In genomic region chr7:25251822-25252221, GRCm38 (mm10) we compare ENCODE assay signal across 8 mouse cellular contexts. TPM values are rescaled to one million over a fixed set of nuclear protein-coding genes. Genes with fewer than 3 reads are reported as not detected.
A peak's percentile ranks its signal among the peaks of the same experiment; 100 is the strongest.
DNase-seq lines count a peak whose midpoint lies in the region; ATAC-seq and TF ChIP-seq lines count a peak whose summit lies in the region.
"Had no signal": no experiment of that assay in that cellular context is flagged by ENCODE, and none has a peak within 500 bp of the region (broad histone marks: within the 10 kb centered on the region; RNA-seq: fewer than 3 reads in every experiment).

No protein-coding gene starts in this region.

- no peaks in the 10 kb centered on the region for H3K9me3 ChIP-seq in heart, embryonic 11.5 days (replicated peaks; ENCODE audit: control insufficient read depth, low read length)
- no peaks in the 10 kb centered on the region for H3K9me3 ChIP-seq in limb, embryonic 13.5 days
- no peaks in the 10 kb centered on the region for H3K9me3 ChIP-seq in stomach, embryonic 16.5 days (replicated peaks; ENCODE audit: control insufficient read depth, low read length)

- H3K4me2 ChIP-seq in heart, embryonic 11.5 days, result peak overlapping the region; percentile 98
- H3K4me2 ChIP-seq in limb, embryonic 13.5 days (replicated peaks), result peak overlapping the region; percentile 97
- peak overlapping the region; percentile 93 for H3K4me2 ChIP-seq in stomach, embryonic 16.5 days (ENCODE audit: low read depth, low read length)

- no peaks in the 10 kb centered on the region for H3K27me3 ChIP-seq in spleen, adult 2 months (ENCODE audit: control insufficient read depth, insufficient read depth, low read length)
- no peaks in the 10 kb centered on the region for H3K27me3 ChIP-seq in heart, embryonic 11.5 days (ENCODE audit: control insufficient read depth, insufficient read depth, low read length)
- no peaks in the 10 kb centered on the region for H3K27me3 ChIP-seq in limb, embryonic 13.5 days
- no peaks in the 10 kb centered on the region for H3K27me3 ChIP-seq in stomach, embryonic 16.5 days (ENCODE audit: control insufficient read depth, insufficient read depth, low read length)

- H3K27ac ChIP-seq in spleen, adult 2 months (ENCODE audit: insufficient read depth, low read length), result 0 out of 2 replicates have a peak overlapping the region, but pooled peaks have one; percentile 34
- H3K27ac ChIP-seq in heart, embryonic 11.5 days (ENCODE audit: low read depth, low read length), result peak overlapping the region; percentile 99
- H3K27ac ChIP-seq in limb, embryonic 13.5 days, result peak overlapping the region; percentile 99
- H3K27ac ChIP-seq in stomach, embryonic 16.5 days (ENCODE audit: low read length), result peak overlapping the region; percentile 99
- H3K27ac ChIP-seq: liver, embryonic 14.5 days had no signal

- no peaks in the 10 kb centered on the region for H3K36me3 ChIP-seq in spleen, adult 2 months (ENCODE audit: control insufficient read depth, insufficient read depth, low read length)
- no peaks in the 10 kb centered on the region for H3K36me3 ChIP-seq in heart, embryonic 11.5 days (ENCODE audit: control insufficient read depth, insufficient read depth, low read length)
- no peaks in the 10 kb centered on the region for H3K36me3 ChIP-seq in limb, embryonic 13.5 days
- no peaks in the 10 kb centered on the region for H3K36me3 ChIP-seq in stomach, embryonic 16.5 days (ENCODE audit: control insufficient read depth, insufficient read depth, low read length)

- no peak for ATAC-seq in heart, embryonic 11.5 days (replicated peaks; ENCODE audit: insufficient number of reproducible peaks, low FRiP score, low TSS enrichment)
- no peak for ATAC-seq in limb, embryonic 13.5 days (ENCODE audit: low FRiP score, low read depth)
- no peak for ATAC-seq in stomach, embryonic 16.5 days (ENCODE audit: insufficient read depth, low FRiP score)
- ATAC-seq in erythroid progenitor cell, adult 5-6 weeks (replicated peaks; ENCODE audit: low FRiP score, poor library complexity, severe bottlenecking), result no peak

- peaks cover 11% of the 10 kb centered on the region; the same call in 1 of the 2 replicates for H3K4me1 ChIP-seq in spleen, adult 2 months (ENCODE audit: control insufficient read depth, insufficient read depth, insufficient read length)
- peaks cover 23% of the 10 kb centered on the region for H3K4me1 ChIP-seq in heart, embryonic 11.5 days (ENCODE audit: control insufficient read depth, insufficient read depth, low read length)
- peaks cover 32% of the 10 kb centered on the region for H3K4me1 ChIP-seq in limb, embryonic 13.5 days
- peaks cover 27% of the 10 kb centered on the region for H3K4me1 ChIP-seq in stomach, embryonic 16.5 days (ENCODE audit: control insufficient read depth, insufficient read depth, low read length)

- no peak overlapping the region for H3K4me3 ChIP-seq in spleen, adult 2 months (ENCODE audit: extremely low read depth, insufficient read depth, insufficient read length)
- H3K4me3 ChIP-seq in heart, embryonic 11.5 days (ENCODE audit: low read depth, low read length), result peak overlapping the region; percentile 80
- H3K4me3 ChIP-seq in limb, embryonic 13.5 days, result peak overlapping the region; percentile 97
- H3K4me3 ChIP-seq in stomach, embryonic 16.5 days (replicated peaks; ENCODE audit: low read length), result peak overlapping the region; percentile 75

- DNase-seq in spleen, adult 2 months (ENCODE audit: low read depth in 1 of 2, low spot score in 2 of 2), result no peak
- DNase-seq in spleen, adult 12 weeks (ENCODE audit: low spot score), result no peak
- DNase-seq in spleen, postnatal 14 days (ENCODE audit: low spot score in 2 of 2), result no peak

- 51% methylated on average over 8 of the region's 8 CpGs for WGBS in spleen, adult 2 months
- WGBS in heart, embryonic 11.5 days (ENCODE audit: insufficient replicate concordance), result 19% methylated on average over 8 of the region's 8 CpGs
- 20% methylated on average over 8 of the region's 8 CpGs for WGBS in limb, embryonic 13.5 days
- WGBS in stomach, embryonic 16.5 days, result 23% methylated on average over 8 of the region's 8 CpGs

- peak overlapping the region; percentile 77 for H3K9ac ChIP-seq in heart, embryonic 11.5 days (ENCODE audit: low read depth, low read length)
- peak overlapping the region; percentile 96 for H3K9ac ChIP-seq in limb, embryonic 13.5 days
- peak overlapping the region; percentile 89 for H3K9ac ChIP-seq in stomach, embryonic 16.5 days (ENCODE audit: low read length)

- TF ChIP-seq POLR2A in spleen, adult 2 months (IDR thresholded peaks at IDR 0.05; ENCODE audit: low read depth, low read length), result no peak

- TF ChIP-seq CTCF in spleen, adult 2 months (IDR thresholded peaks at IDR 0.05; ENCODE audit: extremely low read depth, insufficient read depth, insufficient read length, insufficient replicate concordance), result no peak

RNA-seq across cellular contexts. Expression of gene Erf, which starts 1.3 kb away (rescaled TPM):
- 17.2 and 21.3 TPM in 2 replicates for polyA plus RNA-seq in spleen, adult 2 months (2012; rRNA removed)
- polyA plus RNA-seq in heart, embryonic 11.5 days (2014; fragmentation: Nextera tagmentation; extraction: Ambion mirVana), result 20.5 and 25.0 TPM in 2 replicates
- 25.6 and 26.6 TPM in 2 replicates for polyA plus RNA-seq in limb, embryonic 13.5 days (2015; fragmentation: Nextera tagmentation; extraction: Ambion mirVana)
- polyA plus RNA-seq in stomach, embryonic 16.5 days (2015; fragmentation: Nextera tagmentation; extraction: Ambion mirVana), result 6.9 and 11.0 TPM in 2 replicates
- 0.72 and 3.4 TPM in 2 replicates for total RNA-seq in erythroid progenitor cell, adult 5-6 weeks (2015; ENCODE audit: low replicate concordance)
- total RNA-seq in erythroid progenitor cell, adult 5-6 weeks (2017; ENCODE audit: low replicate concordance), result 0.61 and 1.8 TPM in 2 replicates

RNA-seq across cellular contexts. Expression of gene Gsk3a, which starts 14.2 kb away (rescaled TPM):
- polyA plus RNA-seq in spleen, adult 2 months (2012; rRNA removed), result 106 and 125 TPM in 2 replicates
- polyA plus RNA-seq in heart, embryonic 11.5 days (2014; fragmentation: Nextera tagmentation; extraction: Ambion mirVana), result 10.4 and 11.6 TPM in 2 replicates
- 11.9 and 13.0 TPM in 2 replicates for polyA plus RNA-seq in limb, embryonic 13.5 days (2015; fragmentation: Nextera tagmentation; extraction: Ambion mirVana)
- 5.7 and 6.3 TPM in 2 replicates for polyA plus RNA-seq in stomach, embryonic 16.5 days (2015; fragmentation: Nextera tagmentation; extraction: Ambion mirVana)
- 122 and 132 TPM in 2 replicates for total RNA-seq in erythroid progenitor cell, adult 5-6 weeks (2015; ENCODE audit: low replicate concordance)
- 53.0 and 74.3 TPM in 2 replicates for total RNA-seq in erythroid progenitor cell, adult 5-6 weeks (2017; ENCODE audit: low replicate concordance)

RNA-seq across cellular contexts. Expression of gene Cic, which starts 15.7 kb away (rescaled TPM):
- 112 and 128 TPM in 2 replicates for polyA plus RNA-seq in spleen, adult 2 months (2012; rRNA removed)
- polyA plus RNA-seq in heart, embryonic 11.5 days (2014; fragmentation: Nextera tagmentation; extraction: Ambion mirVana), result 25.0 and 31.5 TPM in 2 replicates
- polyA plus RNA-seq in limb, embryonic 13.5 days (2015; fragmentation: Nextera tagmentation; extraction: Ambion mirVana), result 40.9 and 43.6 TPM in 2 replicates
- polyA plus RNA-seq in stomach, embryonic 16.5 days (2015; fragmentation: Nextera tagmentation; extraction: Ambion mirVana), result 26.7 and 27.4 TPM in 2 replicates
- 114 and 181 TPM in 2 replicates for total RNA-seq in erythroid progenitor cell, adult 5-6 weeks (2015; ENCODE audit: low replicate concordance)
- 70.5 and 90.7 TPM in 2 replicates for total RNA-seq in erythroid progenitor cell, adult 5-6 weeks (2017; ENCODE audit: low replicate concordance)

RNA-seq across cellular contexts. Expression of gene Zfp526, which starts 30.6 kb away (rescaled TPM):
- 14.4 and 16.4 TPM in 2 replicates for polyA plus RNA-seq in spleen, adult 2 months (2012; rRNA removed)
- 2.3 and 2.7 TPM in 2 replicates for polyA plus RNA-seq in heart, embryonic 11.5 days (2014; fragmentation: Nextera tagmentation; extraction: Ambion mirVana)
- polyA plus RNA-seq in limb, embryonic 13.5 days (2015; fragmentation: Nextera tagmentation; extraction: Ambion mirVana), result 2.3 and 2.8 TPM in 2 replicates
- polyA plus RNA-seq in stomach, embryonic 16.5 days (2015; fragmentation: Nextera tagmentation; extraction: Ambion mirVana), result 2.5 and 2.9 TPM in 2 replicates
- 18.0 and 32.8 TPM in 2 replicates for total RNA-seq in erythroid progenitor cell, adult 5-6 weeks (2015; ENCODE audit: low replicate concordance)
- total RNA-seq in erythroid progenitor cell, adult 5-6 weeks (2017; ENCODE audit: low replicate concordance), result 27.6 and 29.6 TPM in 2 replicates

RNA-seq across cellular contexts. Expression of gene Dedd2, which starts 31.4 kb away (rescaled TPM):
- polyA plus RNA-seq in spleen, adult 2 months (2012; rRNA removed), result 75.5 and 77.0 TPM in 2 replicates
- 5.3 and 6.7 TPM in 2 replicates for polyA plus RNA-seq in heart, embryonic 11.5 days (2014; fragmentation: Nextera tagmentation; extraction: Ambion mirVana)
- 10.2 and 10.5 TPM in 2 replicates for polyA plus RNA-seq in limb, embryonic 13.5 days (2015; fragmentation: Nextera tagmentation; extraction: Ambion mirVana)
- 9.1 and 9.7 TPM in 2 replicates for polyA plus RNA-seq in stomach, embryonic 16.5 days (2015; fragmentation: Nextera tagmentation; extraction: Ambion mirVana)
- total RNA-seq in erythroid progenitor cell, adult 5-6 weeks (2015; ENCODE audit: low replicate concordance), result 29.9 and 31.4 TPM in 2 replicates
- total RNA-seq in erythroid progenitor cell, adult 5-6 weeks (2017; ENCODE audit: low replicate concordance), result 87.7 and 89.0 TPM in 2 replicates

Comparison
In these comparisons a context has a peak if more than half of its experiments do, and no peak if none do; other contexts are left out.
1. H3K27ac ChIP-seq: peak in every context shown above with its lines; median percentile 99 in heart, embryonic 11.5 days; 99 in limb, embryonic 13.5 days; 99 in stomach, embryonic 16.5 days; 34 in spleen, adult 2 months.